Mouse (Mus musculus): Measurements from ENCODE around the gene Ambra1. TPM values are rescaled to one million over a fixed set of nuclear protein-coding genes. Genes with fewer than 3 reads are reported as not detected.

The Ambra1 gene
- polyA plus RNA-seq, 1 experiment, result 19.3 TPM

GRCm38 (mm10) chr2:91900431-91900830 lies 170.5 kb downstream of the Ambra1 start:
- peaks cover 10% of the 10 kb centered on the region for H3K36me3 ChIP-seq (ENCODE audit: control insufficient read depth, insufficient read depth)
- TF ChIP-seq REST (IDR thresholded peaks at IDR 0.05; ENCODE audit: insufficient read depth, insufficient read length) (no peak), USF1 (IDR thresholded peaks at IDR 0.05; ENCODE audit: low read depth) (no peak)
- H3K27me3 ChIP-seq (ENCODE audit: control insufficient read depth, insufficient read depth, insufficient read length), result no peaks in the 10 kb centered on the region
- H3K4me2 ChIP-seq (ENCODE audit: low read depth), result no peak overlapping the region
- H3ac ChIP-seq (ENCODE audit: control insufficient read depth, insufficient read length), result no peak overlapping the region
- H3K79me2 ChIP-seq (ENCODE audit: control insufficient read depth, insufficient read depth), result no peaks in the 10 kb centered on the region
- no peak overlapping the region for H3K4me3 ChIP-seq

GRCm38 (mm10) chr2:91902336-91902735 lies 172.4 kb downstream of the Ambra1 start:
- TF ChIP-seq MYOG (IDR thresholded peaks at IDR 0.05; ENCODE audit: control insufficient read depth in 1 of 3, insufficient read depth in 1 of 3, insufficient read length in 2 of 3, low read depth in 2 of 3), result no peak
- TF ChIP-seq MYOD1 (IDR thresholded peaks at IDR 0.05; ENCODE audit: control insufficient read depth in 1 of 3, insufficient read length in 2 of 3, low read depth in 2 of 3), result no peak
- TF ChIP-seq E2F4 (IDR thresholded peaks at IDR 0.05; ENCODE audit: insufficient read depth), result no peak
- no peak for TF ChIP-seq POLR2A (IDR thresholded peaks at IDR 0.05; ENCODE audit: insufficient read length, low read depth)
- no peak for TF ChIP-seq MAX (IDR thresholded peaks at IDR 0.05; ENCODE audit: low read depth)
- no peak for TF ChIP-seq TCF3 (IDR thresholded peaks at IDR 0.05; ENCODE audit: insufficient read length, low read depth)
- no peak for TF ChIP-seq REST (IDR thresholded peaks at IDR 0.05; ENCODE audit: insufficient read depth, insufficient read length)
- no peak overlapping the region for H3K4me2 ChIP-seq (ENCODE audit: low read depth)
- no peaks in the 10 kb centered on the region for H3K27me3 ChIP-seq (ENCODE audit: control insufficient read depth, insufficient read depth, insufficient read length)
- H3K79me2 ChIP-seq (ENCODE audit: control insufficient read depth, insufficient read depth), result no peaks in the 10 kb centered on the region
- H3K4me3 ChIP-seq, result no peak overlapping the region
- H3ac ChIP-seq (ENCODE audit: control insufficient read depth, insufficient read length), result no peak overlapping the region
- H3K36me3 ChIP-seq (ENCODE audit: control insufficient read depth, insufficient read depth), result peaks cover 6% of the 10 kb centered on the region

DNA sequence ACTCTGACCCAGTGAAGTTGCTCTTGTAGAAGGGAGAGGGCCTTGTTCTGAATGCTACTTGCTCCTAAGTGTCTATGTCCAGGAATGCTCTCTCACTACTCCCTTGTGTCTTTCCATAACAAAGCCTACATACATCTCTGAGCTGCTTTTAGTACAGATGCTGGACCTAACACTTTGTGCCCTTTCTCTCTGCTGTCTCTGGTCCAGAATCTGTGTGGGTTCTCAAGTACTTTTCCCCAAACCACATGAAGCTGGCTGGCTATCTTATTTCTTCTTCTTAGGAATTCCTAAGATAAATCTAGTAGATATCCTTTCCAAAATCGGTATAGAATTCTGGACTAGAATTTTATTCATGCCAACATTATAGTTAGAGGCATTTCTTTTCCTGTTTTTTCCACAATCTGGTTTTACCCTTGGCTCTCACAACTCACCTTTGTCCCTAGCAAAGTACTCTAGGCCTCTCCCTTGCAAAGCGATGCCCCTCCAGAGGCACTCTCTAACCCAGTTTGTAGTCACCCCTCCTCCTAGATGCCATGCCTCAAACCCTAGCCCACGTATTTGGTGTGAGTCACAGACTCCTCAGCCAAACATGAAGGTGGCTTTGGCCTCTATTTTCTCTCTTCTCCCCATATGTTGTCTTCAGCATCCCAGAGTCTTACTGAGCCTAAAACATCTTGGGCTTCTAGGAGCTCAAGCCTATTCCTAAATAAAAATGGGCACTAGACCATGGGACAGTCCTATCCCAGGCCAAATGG lies 173.4 kb downstream of the Ambra1 start:
- Histone ChIP-seq H3K4me2 (ENCODE audit: low read depth) (no peak overlapping the region), H3K27me3 (ENCODE audit: control insufficient read depth, insufficient read depth, insufficient read length) (no peaks in the 10 kb centered on the region), H3K79me2 (ENCODE audit: control insufficient read depth, insufficient read depth) (no peaks in the 10 kb centered on the region), H3ac (ENCODE audit: control insufficient read depth, insufficient read length) (no peak overlapping the region), H3K36me3 (ENCODE audit: control insufficient read depth, insufficient read depth) (peaks cover 2% of the 10 kb centered on the region), H3K4me3 (no peak overlapping the region)
- TF ChIP-seq POLR2AphosphoS2 (IDR thresholded peaks at IDR 0.05; ENCODE audit: insufficient read length, low read depth), result no peak
- no peak for TF ChIP-seq MAX (IDR thresholded peaks at IDR 0.05; ENCODE audit: low read depth)
- no peak for TF ChIP-seq TCF12 (IDR thresholded peaks at IDR 0.05; ENCODE audit: insufficient read depth, poor library complexity, severe bottlenecking)
- no peak for TF ChIP-seq CEBPB (IDR thresholded peaks at IDR 0.05; ENCODE audit: insufficient read depth, poor library complexity, severe bottlenecking)
- no peak for TF ChIP-seq REST (IDR thresholded peaks at IDR 0.05; ENCODE audit: insufficient read depth, insufficient read length)
- no peak for TF ChIP-seq USF1 (IDR thresholded peaks at IDR 0.05; ENCODE audit: low read depth)
- TF ChIP-seq E2F4 (IDR thresholded peaks at IDR 0.05; ENCODE audit: insufficient read depth), result no peak
- TF ChIP-seq MYOG (IDR thresholded peaks at IDR 0.05; ENCODE audit: control insufficient read depth in 1 of 3, insufficient read depth in 1 of 3, insufficient read length in 2 of 3, low read depth in 2 of 3), result no peak
- TF ChIP-seq POLR2A (IDR thresholded peaks at IDR 0.05; ENCODE audit: insufficient read length, low read depth), result no peak
- TF ChIP-seq SRF (IDR thresholded peaks at IDR 0.05; ENCODE audit: control insufficient read depth, insufficient read length, low read depth), result no peak
- TF ChIP-seq TCF3 (IDR thresholded peaks at IDR 0.05; ENCODE audit: insufficient read length, low read depth), result no peak
- no peak for TF ChIP-seq MYOD1 (IDR thresholded peaks at IDR 0.05; ENCODE audit: control insufficient read depth in 1 of 3, insufficient read length in 2 of 3, low read depth in 2 of 3)

DNA sequence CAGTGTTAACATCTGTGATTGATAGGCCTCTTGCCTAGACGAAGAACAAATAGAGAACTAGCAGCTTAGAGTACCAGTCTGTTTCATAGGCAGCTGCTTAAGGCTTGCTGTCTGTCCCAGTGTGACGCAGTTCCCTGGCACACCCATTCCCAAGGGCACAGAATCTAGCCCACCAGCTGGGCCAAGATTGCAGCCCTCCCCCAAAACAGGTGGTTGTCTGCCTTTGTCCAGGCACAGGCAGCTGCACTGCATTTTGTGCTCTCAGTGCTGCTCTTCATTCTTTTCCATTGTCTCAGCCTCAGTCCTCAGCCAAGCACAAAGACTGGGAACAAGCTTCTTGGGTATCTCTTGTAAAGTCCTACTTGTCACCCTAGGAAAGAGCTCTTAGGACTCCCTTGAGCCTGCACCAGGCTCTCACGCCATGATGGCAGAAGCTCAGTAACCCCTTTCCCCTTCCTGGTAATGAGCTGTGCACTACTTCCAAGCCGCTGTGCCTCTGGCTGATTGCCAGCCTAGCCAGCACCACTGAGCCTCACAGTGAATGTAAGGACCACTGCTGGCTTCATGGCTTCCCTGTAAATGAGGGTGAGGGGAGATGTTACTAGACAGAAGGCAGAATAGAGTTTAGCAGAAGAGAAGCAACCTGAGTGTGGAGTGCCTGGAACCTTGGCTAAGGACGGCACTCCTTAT lies 174.8 kb downstream of the Ambra1 start:
- Histone ChIP-seq H3K4me3 (no peak overlapping the region), H3K36me3 (ENCODE audit: control insufficient read depth, insufficient read depth) (peaks cover 11% of the 10 kb centered on the region), H3K79me2 (ENCODE audit: control insufficient read depth, insufficient read depth) (no peaks in the 10 kb centered on the region)

DNA sequence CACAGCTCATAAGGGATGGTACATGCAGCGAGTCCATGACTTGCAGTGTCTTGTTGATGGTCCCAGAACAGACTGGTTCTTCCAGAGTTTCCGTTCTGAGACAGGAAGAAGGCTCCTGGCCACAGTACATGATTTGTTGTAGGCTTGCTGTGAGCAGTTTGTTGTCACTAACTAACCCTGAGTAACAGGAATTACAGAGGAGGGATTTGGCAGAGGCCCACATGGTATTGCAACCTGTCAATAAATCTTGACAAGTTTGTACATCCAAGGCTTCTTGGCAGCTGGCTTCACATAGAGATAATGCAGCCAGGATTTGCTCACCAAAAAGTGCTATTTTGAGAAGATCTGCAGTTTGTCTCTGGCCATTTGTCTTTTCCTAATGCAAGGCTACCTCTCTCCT lies 176.2 kb downstream of the Ambra1 start:
- H3K4me3 ChIP-seq, result no peak overlapping the region

More for the DNA sequence above, 174.8 kb downstream of the Ambra1 start:
- H3K27me3 ChIP-seq (ENCODE audit: control insufficient read depth, insufficient read depth, insufficient read length), result no peaks in the 10 kb centered on the region
- peak overlapping the region; percentile 36 for H3K4me2 ChIP-seq (ENCODE audit: low read depth)
- H3ac ChIP-seq (ENCODE audit: control insufficient read depth, insufficient read length), result no peak overlapping the region
- TF ChIP-seq TCF12 (IDR thresholded peaks at IDR 0.05; ENCODE audit: insufficient read depth, poor library complexity, severe bottlenecking) (peak; percentile 91), TCF3 (IDR thresholded peaks at IDR 0.05; ENCODE audit: insufficient read length, low read depth) (peak; percentile 92), POLR2AphosphoS2 (IDR thresholded peaks at IDR 0.05; ENCODE audit: insufficient read length, low read depth) (no peak), MYOG (IDR thresholded peaks at IDR 0.05; ENCODE audit: control insufficient read depth in 1 of 3, insufficient read depth in 1 of 3, insufficient read length in 2 of 3, low read depth in 2 of 3) (peak; percentile 84 to 100 (median 99)), MYOD1 (IDR thresholded peaks at IDR 0.05; ENCODE audit: control insufficient read depth in 1 of 3, insufficient read length in 2 of 3, low read depth in 2 of 3) (peak; percentile 75 to 100 (median 98))

More for the DNA sequence above, 176.2 kb downstream of the Ambra1 start:
- TF ChIP-seq POLR2A (IDR thresholded peaks at IDR 0.05; ENCODE audit: insufficient read length, low read depth) (no peak), REST (IDR thresholded peaks at IDR 0.05; ENCODE audit: insufficient read depth, insufficient read length) (no peak), USF1 (IDR thresholded peaks at IDR 0.05; ENCODE audit: low read depth) (no peak), SRF (IDR thresholded peaks at IDR 0.05; ENCODE audit: control insufficient read depth, insufficient read length, low read depth) (no peak), TCF3 (IDR thresholded peaks at IDR 0.05; ENCODE audit: insufficient read length, low read depth) (no peak), MYOD1 (IDR thresholded peaks at IDR 0.05; ENCODE audit: control insufficient read depth in 1 of 3, insufficient read length in 2 of 3, low read depth in 2 of 3) (no peak), TCF12 (IDR thresholded peaks at IDR 0.05; ENCODE audit: insufficient read depth, poor library complexity, severe bottlenecking) (no peak), E2F4 (IDR thresholded peaks at IDR 0.05; ENCODE audit: insufficient read depth) (no peak), POLR2AphosphoS2 (IDR thresholded peaks at IDR 0.05; ENCODE audit: insufficient read length, low read depth) (no peak), MYOG (IDR thresholded peaks at IDR 0.05; ENCODE audit: control insufficient read depth in 1 of 3, insufficient read depth in 1 of 3, insufficient read length in 2 of 3, low read depth in 2 of 3) (no peak)
- Histone ChIP-seq H3K79me2 (ENCODE audit: control insufficient read depth, insufficient read depth) (no peaks in the 10 kb centered on the region), H3K36me3 (ENCODE audit: control insufficient read depth, insufficient read depth) (peaks cover 12% of the 10 kb centered on the region), H3K27me3 (ENCODE audit: control insufficient read depth, insufficient read depth, insufficient read length) (no peaks in the 10 kb centered on the region), H3K4me2 (ENCODE audit: low read depth) (no peak overlapping the region), H3ac (ENCODE audit: control insufficient read depth, insufficient read length) (no peak overlapping the region)

All from myocyte (in vitro differentiated cells).